Mouse (Mus musculus) CH12.LX (cell line): ENCODE data around the gene Nup133. TPM values are rescaled to one million over a fixed set of nuclear protein-coding genes. Genes with fewer than 3 reads are reported as not detected.

ENCODE experiments used
- DNase-seq: peaks from one replicate; pipeline ENCODE4 v3.0.0-alpha.2; 2013; ENCODE audit errors: extremely low read depth
- H3K27ac ChIP-seq: 2 replicates; pipeline ENCODE4 v1.5.1; 2012; ENCODE audit warnings: low read depth, mild to moderate bottlenecking, control low read depth, moderate library complexity; ENCODE audit not compliant: insufficient read depth
- H3K27me3 ChIP-seq: replicated peaks from 2 replicates; pipeline ENCODE3; 2012; ENCODE audit warnings: inconsistent platforms
- H3K36me3 ChIP-seq, 2 experiments: replicated peaks in 1 of 2; 2 replicates each; pipeline versions ENCODE3 to v1.6.1; 2012; ENCODE audit warnings: inconsistent platforms in 1 of 2, low read length in 1 of 2, mild to moderate bottlenecking in 1 of 2, mixed read lengths in 1 of 2, moderate library complexity in 1 of 2; ENCODE audit not compliant: control insufficient read depth in 1 of 2, insufficient read depth in 1 of 2
- H3K4me1 ChIP-seq, 2 experiments: 2 replicates each; pipeline ENCODE4 v1.6.1; 2012; ENCODE audit warnings: inconsistent platforms in 1 of 2, moderate library complexity in 1 of 2; ENCODE audit not compliant: insufficient read depth in 2 of 2, control insufficient read depth in 1 of 2
- H3K4me2 ChIP-seq: 2 replicates; pipeline ENCODE4 v1.6.1; 2012; ENCODE audit warnings: low read depth, mild to moderate bottlenecking, control low read depth; ENCODE audit not compliant: poor library complexity, insufficient read depth, severe bottlenecking
- H3K4me3 ChIP-seq, 3 experiments: fragments of 150-350 bp in 1 of 3; sonication (generic) in 1 of 3; replicated peaks in 1 of 3; 2 replicates each; pipeline versions ENCODE3 to v1.5.1; 2011 to 2012; ENCODE audit warnings: low read depth in 2 of 3, low read length in 2 of 3, mild to moderate bottlenecking in 2 of 3, moderate library complexity in 2 of 3, control low read depth in 1 of 3, improper control_type of control experiment in 1 of 3, inconsistent platforms in 1 of 3, mixed read lengths in 1 of 3; ENCODE audit not compliant: poor library complexity in 1 of 3
- H3K79me2 ChIP-seq: replicated peaks from 2 replicates; pipeline ENCODE4 v1.6.1; 2012; ENCODE audit warnings: mild to moderate bottlenecking, moderate library complexity; ENCODE audit not compliant: control insufficient read depth, poor library complexity, insufficient read depth, severe bottlenecking; ENCODE audit errors: extremely low read depth
- H3K9ac ChIP-seq: 2 replicates; pipeline ENCODE4 v1.6.1; 2012; ENCODE audit warnings: low read depth, mild to moderate bottlenecking, control low read depth, moderate library complexity; ENCODE audit not compliant: insufficient read depth
- H3K9me3 ChIP-seq: replicated peaks from 2 replicates; pipeline ENCODE3; 2012; ENCODE audit warnings: low read length, inconsistent platforms, mixed read lengths
- BHLHE40 ChIP-seq: IDR thresholded peaks from 2 replicates; pipeline ENCODE4 v1.6.1; 2011; ENCODE audit warnings: mild to moderate bottlenecking, low read depth, low read length, improper control_type of control experiment
- CHD1 ChIP-seq: IDR thresholded peaks from 2 replicates; pipeline ENCODE4 v1.6.1; 2012; ENCODE audit warnings: low read depth, low read length, improper control_type of control experiment, inconsistent platforms
- CTCF ChIP-seq, 2 experiments: IDR thresholded peaks in 1 of 2; conservative IDR thresholded peaks in 1 of 2; 2 replicates each; pipeline ENCODE4 v1.5.1; 2011 to 2012; ENCODE audit warnings: low read depth in 2 of 2, low read length in 2 of 2, improper control_type of control experiment in 1 of 2, inconsistent platforms in 1 of 2, mild to moderate bottlenecking in 1 of 2, moderate library complexity in 1 of 2
- E2F4 ChIP-seq: IDR thresholded peaks from 2 replicates; pipeline ENCODE4 v1.6.1; 2011; ENCODE audit warnings: low read depth, low read length, improper control_type of control experiment; ENCODE audit not compliant: insufficient replicate concordance
- ELF1 ChIP-seq: IDR thresholded peaks from 2 replicates; pipeline ENCODE4 v1.6.1; 2014; ENCODE audit warnings: low read depth, mild to moderate bottlenecking, inconsistent platforms, low read length, improper control_type of control experiment
- EP300 ChIP-seq: IDR thresholded peaks from 2 replicates; pipeline ENCODE4 v1.6.1; 2011; ENCODE audit warnings: low read length, improper control_type of control experiment
- GABPA ChIP-seq: IDR thresholded peaks from 2 replicates; pipeline ENCODE4 v1.6.1; 2012; ENCODE audit warnings: low read depth, low read length, improper control_type of control experiment, inconsistent platforms; ENCODE audit not compliant: insufficient replicate concordance
- HCFC1 ChIP-seq: IDR thresholded peaks from 2 replicates; pipeline ENCODE4 v1.6.1; 2012; ENCODE audit warnings: low read depth, mild to moderate bottlenecking, inconsistent platforms, low read length, improper control_type of control experiment
- JUND ChIP-seq: conservative IDR thresholded peaks from 2 replicates; pipeline ENCODE4 v1.6.1; 2011; ENCODE audit warnings: low read depth, low read length, improper control_type of control experiment
- KAT2A ChIP-seq: IDR thresholded peaks from 2 replicates; pipeline ENCODE4 v1.6.1; 2012; ENCODE audit warnings: low read length, improper control_type of control experiment, inconsistent platforms; ENCODE audit not compliant: insufficient replicate concordance
- MEF2A ChIP-seq: IDR thresholded peaks from 2 replicates; pipeline ENCODE4 v1.6.1; 2014; ENCODE audit warnings: low read depth, mild to moderate bottlenecking, inconsistent platforms, low read length, improper control_type of control experiment, borderline replicate concordance
- MXI1 ChIP-seq: IDR thresholded peaks from 2 replicates; pipeline ENCODE4 v1.6.1; 2011; ENCODE audit warnings: mild to moderate bottlenecking, low read depth, low read length, improper control_type of control experiment
- MYC ChIP-seq: IDR thresholded peaks from 2 replicates; pipeline ENCODE4 v1.6.1; 2011; ENCODE audit warnings: low read depth, mild to moderate bottlenecking, improper control_type of control experiment, low read length
- NRF1 ChIP-seq: IDR thresholded peaks from 2 replicates; pipeline ENCODE4 v1.6.1; 2014; ENCODE audit warnings: low read depth, mild to moderate bottlenecking, inconsistent platforms, low read length, improper control_type of control experiment, moderate library complexity
- PAX5 ChIP-seq: IDR thresholded peaks from 2 replicates; pipeline ENCODE4 v1.6.1; 2012; ENCODE audit warnings: low read length, inconsistent platforms, mixed read lengths
- SMC3 ChIP-seq: IDR thresholded peaks from 2 replicates; pipeline ENCODE4 v1.6.1; 2011; ENCODE audit warnings: low read depth, low read length, improper control_type of control experiment
- UBTF ChIP-seq: IDR thresholded peaks from 2 replicates; pipeline ENCODE4 v1.6.1; 2012; ENCODE audit warnings: low read depth, mild to moderate bottlenecking, inconsistent platforms, low read length, improper control_type of control experiment, moderate library complexity
- dilution Hi-C: fragments of 300-500 bp; cut with MboI; formaldehyde crosslinking; loops from 2 replicates; pipeline ENCODE4 v1.14.3; 2020; ENCODE audit warnings: low sequenced_read_pairs; ENCODE audit not compliant: extremely low pct_unique_long_range_greater_than_20kb, extremely low pct_ligation_motif_present
- in situ Hi-C: fragments of 300-500 bp; cut with MboI; formaldehyde crosslinking; loops from 3 replicates; pipeline ENCODE4 v1.14.3; 2019; ENCODE audit warnings: low sequenced_read_pairs, low pct_ligation_motif_present, low pct_unique_long_range_greater_than_20kb, mixed read lengths
- polyA plus RNA-seq: library from polyadenylated mRNA; unstranded; fragments of >175 nt; gene quantifications from 2 replicates; pipeline ENCODE4 v1.2.1, GENCODE M21; 2012; ENCODE audit warnings: low read depth; ENCODE audit not compliant: insufficient read length
- total RNA-seq, 2 experiments: library from RNA; depleted of rRNA; stranded (reverse); fragments of 300-350 nt in 1 of 2; fragments of >200 nt in 1 of 2; gene quantifications; 2 replicates each; pipeline ENCODE4 v1.2.3; 2012 to 2014

Nup133 gene
- total and polyA plus RNA-seq, 3 experiments: 32.8 to 49.0 (median 39.6) TPM

GRCm38 (mm10) chr8:123978166-123978838, 29.2 kb upstream of the Nup133 start:
- no peaks in the 10 kb centered on the region for H3K27me3 ChIP-seq
- in situ Hi-C loops (no loop called here), dilution Hi-C loops (no loop called here)
- peaks cover 0 to 28% of the 10 kb centered on the region in 2 experiments; a peak in 3 of 4 replicates for H3K4me1 ChIP-seq
- no peak for DNase-seq
- no peaks in the 10 kb centered on the region for H3K79me2 ChIP-seq
- no peaks in the 10 kb centered on the region for H3K9me3 ChIP-seq
- no peak overlapping the region for H3K4me2 ChIP-seq
- H3K4me3 ChIP-seq: no peak overlapping the region
- no peak overlapping the region for H3K27ac ChIP-seq
- TF ChIP-seq UBTF (no peak), EP300 (no peak), MYC (no peak), GABPA (no peak), SMC3 (no peak), BHLHE40 (no peak), HCFC1 (no peak), E2F4 (no peak), PAX5 (no peak), MXI1 (no peak), CTCF (conservative IDR thresholded peaks at IDR 0.05 in 1 of 2, IDR thresholded peaks at IDR 0.05 in 1 of 2; ENCODE audit: low read depth in 2 of 2, low read length in 2 of 2) (no peak), KAT2A (no peak), JUND (no peak), NRF1 (no peak), ELF1 (no peak)
- no peak overlapping the region for H3K9ac ChIP-seq
- H3K36me3 ChIP-seq: peaks cover 0 to 13% of the 10 kb centered on the region in 2 experiments

- Histone ChIP-seq H3K36me3 (peaks cover 0 to 14% of the 10 kb centered on the region in 2 experiments), H3K9ac (no peak overlapping the region), H3K4me1 (peaks cover 0 to 28% of the 10 kb centered on the region in 2 experiments; a peak in 3 of 4 replicates)
Measured at GRCm38 (mm10) chr8:123977499-123977898, 28.4 kb upstream of the Nup133 start.

More at GRCm38 (mm10) chr8:123977499-123977898, 28.4 kb upstream of the Nup133 start:
- in situ Hi-C loops (no loop called here), dilution Hi-C loops (no loop called here)
- no peaks in the 10 kb centered on the region for H3K79me2 ChIP-seq
- no peaks in the 10 kb centered on the region for H3K27me3 ChIP-seq
- no peak overlapping the region for H3K4me2 ChIP-seq
- H3K9me3 ChIP-seq: no peaks in the 10 kb centered on the region
- DNase-seq: no peak
- no peak overlapping the region for H3K4me3 ChIP-seq
- TF ChIP-seq CHD1 (no peak), MEF2A (no peak), E2F4 (no peak)
- no peak overlapping the region for H3K27ac ChIP-seq
